Mouse (Mus musculus) thymus, adult 2 months (tissue): Measurements from ENCODE around the gene Card6. TPM values are rescaled to one million over a fixed set of nuclear protein-coding genes. Genes with fewer than 3 reads are reported as not detected.

Experiments used
- DNase-seq: peaks from one replicate; pipeline ENCODE4 v3.0.0; 2021
- H3K27ac ChIP-seq: fragments of 200-500 bp; 2 replicates; pipeline ENCODE4 v1.5.1; 2012; ENCODE audit warnings: low read length, control low read depth; ENCODE audit not compliant: control insufficient read depth, insufficient read depth
- H3K27me3 ChIP-seq: fragments of 200-500 bp; 2 replicates; pipeline ENCODE4 v1.6.1; 2012; ENCODE audit warnings: mild to moderate bottlenecking, low read length, moderate library complexity, mixed read lengths; ENCODE audit not compliant: control insufficient read depth, insufficient read depth
- H3K36me3 ChIP-seq: fragments of 200-500 bp; 2 replicates; pipeline ENCODE4 v1.6.1; 2012; ENCODE audit warnings: mild to moderate bottlenecking, low read length, moderate library complexity; ENCODE audit not compliant: control insufficient read depth, insufficient read depth
- H3K4me1 ChIP-seq: fragments of 200-500 bp; replicated peaks from 2 replicates; pipeline ENCODE4 v1.6.1; 2012; ENCODE audit warnings: low read length; ENCODE audit not compliant: control insufficient read depth, insufficient read depth
- H3K4me3 ChIP-seq: fragments of 200-500 bp; 2 replicates; pipeline ENCODE4 v1.5.1; 2012; ENCODE audit warnings: mild to moderate bottlenecking, low read length, control low read depth, moderate library complexity; ENCODE audit not compliant: control insufficient read depth, insufficient read depth
- CTCF ChIP-seq: fragments of 200-500 bp; IDR thresholded peaks from 2 replicates; pipeline ENCODE4 v1.5.1; 2012; ENCODE audit warnings: mild to moderate bottlenecking, control low read depth, low read length, moderate library complexity, borderline replicate concordance; ENCODE audit not compliant: control insufficient read depth, poor library complexity, insufficient read depth; ENCODE audit errors: extremely low read depth
- POLR2A ChIP-seq: fragments of 200-500 bp; IDR thresholded peaks from 2 replicates; pipeline ENCODE4 v1.6.1; 2012; ENCODE audit warnings: mild to moderate bottlenecking, low read length, control low read depth, moderate library complexity; ENCODE audit not compliant: control insufficient read depth, poor library complexity, insufficient read depth; ENCODE audit errors: extremely low read depth
- WGBS: fragments of 180-500 bp; shearing (Covaris S2); methylation state at CpG from one replicate; pipeline ENCODE4 v1.1.7; 2018; 5-methylcytosine and 5-hydroxymethylcytosine counted together
- polyA plus RNA-seq: library from polyadenylated mRNA; depleted of rRNA; stranded (reverse); fragments of >200 nt; gene quantifications from 2 replicates; pipeline ENCODE4 v1.2.3, GENCODE M21; 2012

The Card6 gene
- polyA plus RNA-seq, 1 experiment, result 4.1 TPM

DNA sequence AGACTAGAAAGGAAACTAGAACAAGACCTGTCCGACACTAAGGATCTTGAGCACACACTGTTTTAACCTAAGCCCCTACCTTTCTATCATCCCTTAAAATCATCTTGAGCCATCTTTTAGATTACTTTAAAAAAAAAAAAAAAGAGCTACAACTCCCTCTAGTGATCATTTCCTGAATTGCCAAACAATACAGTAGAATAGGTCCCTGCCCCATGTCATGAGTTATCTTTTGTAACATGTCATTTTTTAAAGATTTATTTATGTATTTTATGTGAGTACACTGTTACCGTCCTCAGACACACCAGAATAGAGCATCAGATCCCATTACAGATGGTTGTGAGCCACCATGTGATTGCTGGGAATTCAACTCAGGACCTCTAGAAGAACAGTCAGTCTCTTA, 2.0 kb downstream of the Card6 start:
- no peak for DNase-seq
- 42% methylated on average over 2 of the region's 2 CpGs for WGBS
- TF ChIP-seq POLR2A, result no peak
- no peak for TF ChIP-seq CTCF
- Histone ChIP-seq H3K27me3 (no peaks in the 10 kb centered on the region), H3K27ac (no peak overlapping the region), H3K36me3 (no peaks in the 10 kb centered on the region), H3K4me1 (peaks cover 10% of the 10 kb centered on the region), H3K4me3 (no peak overlapping the region)

DNA sequence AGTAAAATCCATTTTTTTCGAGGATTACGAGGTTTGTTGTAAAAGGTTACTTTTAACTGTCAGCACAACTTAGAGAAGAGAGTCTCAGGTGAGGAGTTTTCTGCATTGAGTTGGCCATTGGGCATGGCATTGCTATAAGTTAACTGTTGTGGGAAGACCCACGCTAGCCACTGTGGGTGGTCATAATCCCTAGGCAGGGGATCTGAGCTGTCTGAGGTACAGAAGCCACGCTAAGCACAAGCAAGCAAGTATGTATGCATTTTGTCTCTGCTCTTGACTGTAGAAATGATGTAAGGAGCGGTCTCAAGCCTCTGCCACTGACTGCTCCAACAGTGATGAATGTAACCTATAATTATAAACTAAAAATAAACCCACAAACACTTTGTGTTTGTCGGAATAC, 2.4 kb downstream of the Card6 start:
- DNase-seq, result no peak
- no peak overlapping the region for H3K27ac ChIP-seq
- no peak overlapping the region for H3K4me3 ChIP-seq
- TF ChIP-seq CTCF, result no peak
- no peak for TF ChIP-seq POLR2A
- 89% methylated on average over 6 of the region's 6 CpGs for WGBS
- H3K27me3 ChIP-seq, result no peaks in the 10 kb centered on the region
- peaks cover 10% of the 10 kb centered on the region for H3K4me1 ChIP-seq
- H3K36me3 ChIP-seq, result no peaks in the 10 kb centered on the region

DNA sequence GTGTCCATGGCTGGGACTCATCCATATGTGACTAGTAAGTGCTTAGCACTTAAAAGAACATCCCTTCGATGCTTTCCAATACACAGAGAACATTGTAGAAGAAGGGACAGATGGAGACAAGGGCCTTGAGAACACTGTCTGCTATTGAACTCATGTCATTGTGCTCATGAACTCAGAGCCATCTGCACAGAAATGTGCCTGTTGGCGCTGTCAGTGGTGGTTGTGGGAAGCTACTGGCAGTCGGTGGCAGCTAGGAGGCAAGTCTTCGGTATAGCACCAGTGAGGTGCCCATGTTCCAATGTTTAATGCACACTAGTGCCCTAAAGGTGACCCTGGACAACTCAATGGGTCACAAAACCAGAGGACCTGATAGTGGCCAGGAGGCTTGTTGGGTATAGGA, 6.0 kb downstream of the Card6 start:
- no peaks in the 10 kb centered on the region for H3K27me3 ChIP-seq
- WGBS, result 98% methylated on average over 4 of the region's 4 CpGs
- DNase-seq, result no peak
- no peaks in the 10 kb centered on the region for H3K36me3 ChIP-seq
- H3K27ac ChIP-seq, result no peak overlapping the region
- no peaks in the 10 kb centered on the region for H3K4me1 ChIP-seq
- H3K4me3 ChIP-seq, result no peak overlapping the region
- TF ChIP-seq POLR2A (no peak), CTCF (no peak)

DNA sequence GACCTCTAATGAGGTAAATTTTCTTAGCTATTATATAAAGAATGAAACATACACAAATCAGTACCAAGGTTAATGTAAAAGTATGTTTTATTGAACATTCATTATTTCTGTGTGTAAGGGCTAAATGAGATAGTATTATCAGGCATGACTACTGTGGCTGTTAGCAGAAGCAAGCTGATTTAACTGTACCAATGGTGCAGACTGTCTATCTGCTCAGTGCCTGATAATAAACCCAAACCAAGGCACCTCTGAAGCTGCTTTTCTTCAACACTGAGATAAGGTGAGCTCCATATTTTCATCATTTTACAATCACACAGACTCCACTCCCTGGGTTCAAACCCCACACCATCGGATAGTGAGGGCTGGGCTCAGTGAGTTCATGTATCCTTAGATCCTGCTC, 11.0 kb downstream of the Card6 start:
- no peak overlapping the region for H3K4me3 ChIP-seq
- no peaks in the 10 kb centered on the region for H3K36me3 ChIP-seq
- no peaks in the 10 kb centered on the region for H3K4me1 ChIP-seq
- no peak overlapping the region for H3K27ac ChIP-seq
- TF ChIP-seq POLR2A (no peak), CTCF (no peak)
- DNase-seq, result no peak
- WGBS, result 96% methylated on average over 1 of the region's 1 CpGs
- no peaks in the 10 kb centered on the region for H3K27me3 ChIP-seq

DNA sequence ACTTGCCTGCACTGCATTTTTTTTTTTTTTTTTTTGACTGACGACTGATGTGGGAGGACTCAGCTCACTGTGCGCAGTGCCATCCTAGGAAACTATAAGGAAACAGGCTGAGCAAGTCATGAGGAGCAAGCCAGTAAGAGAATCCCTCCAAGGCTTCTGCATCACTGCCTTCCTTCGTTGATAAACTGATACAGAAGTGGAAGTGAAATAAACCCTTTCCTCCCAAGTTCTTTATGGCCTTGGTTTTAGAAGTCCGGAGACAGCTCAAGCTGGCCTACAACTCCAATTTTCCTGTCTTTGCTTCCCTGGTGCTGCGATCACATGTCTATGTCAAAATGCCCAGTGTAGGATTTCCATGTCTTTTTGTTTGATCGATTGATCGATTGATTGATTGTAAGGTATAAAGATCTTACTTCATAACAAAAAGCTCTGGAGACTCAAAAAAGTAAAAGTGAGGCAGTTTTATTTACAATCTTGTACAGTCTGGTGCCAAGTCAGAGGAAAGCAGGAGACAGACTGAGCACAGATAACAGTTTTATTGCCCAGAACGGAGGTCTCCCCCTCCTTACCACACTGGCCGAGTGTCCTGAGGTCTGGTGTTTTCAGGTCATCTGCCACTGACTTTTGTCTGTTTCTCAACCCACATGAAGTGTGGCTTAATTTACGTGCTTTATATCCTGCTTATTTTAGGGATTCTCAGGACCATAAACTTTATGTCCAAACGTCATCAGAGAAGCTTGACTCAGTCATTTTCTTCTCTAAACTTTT, 12.6 kb downstream of the Card6 start:
- Histone ChIP-seq H3K27me3 (no peaks in the 10 kb centered on the region), H3K4me1 (no peaks in the 10 kb centered on the region), H3K4me3 (no peak overlapping the region), H3K36me3 (no peaks in the 10 kb centered on the region), H3K27ac (no peak overlapping the region)
- no peak for TF ChIP-seq POLR2A
- no peak for TF ChIP-seq CTCF
- no peak for DNase-seq
- WGBS, result 92% methylated on average over 11 of the region's 11 CpGs

DNA sequence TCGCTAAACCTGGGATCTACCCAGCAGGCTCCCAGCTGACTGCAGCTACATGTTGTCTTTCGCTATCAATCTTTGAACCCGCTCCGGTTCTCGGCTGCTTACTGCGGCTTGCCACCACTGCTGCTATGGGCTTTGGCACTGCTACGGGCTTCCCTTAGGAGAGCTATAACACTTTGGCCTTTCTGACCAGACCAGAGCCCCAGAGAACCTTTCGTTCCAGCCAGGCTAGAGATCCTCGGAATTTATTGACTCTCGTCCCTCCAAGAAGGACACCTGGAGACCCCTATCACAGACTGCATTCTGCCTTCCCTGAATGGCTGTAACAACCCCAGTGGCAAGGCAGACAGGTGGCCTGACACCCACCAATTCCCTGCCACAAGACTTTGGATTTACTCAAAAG, 18.2 kb downstream of the Card6 start:
- 97% methylated on average over 10 of the region's 10 CpGs for WGBS

DNA sequence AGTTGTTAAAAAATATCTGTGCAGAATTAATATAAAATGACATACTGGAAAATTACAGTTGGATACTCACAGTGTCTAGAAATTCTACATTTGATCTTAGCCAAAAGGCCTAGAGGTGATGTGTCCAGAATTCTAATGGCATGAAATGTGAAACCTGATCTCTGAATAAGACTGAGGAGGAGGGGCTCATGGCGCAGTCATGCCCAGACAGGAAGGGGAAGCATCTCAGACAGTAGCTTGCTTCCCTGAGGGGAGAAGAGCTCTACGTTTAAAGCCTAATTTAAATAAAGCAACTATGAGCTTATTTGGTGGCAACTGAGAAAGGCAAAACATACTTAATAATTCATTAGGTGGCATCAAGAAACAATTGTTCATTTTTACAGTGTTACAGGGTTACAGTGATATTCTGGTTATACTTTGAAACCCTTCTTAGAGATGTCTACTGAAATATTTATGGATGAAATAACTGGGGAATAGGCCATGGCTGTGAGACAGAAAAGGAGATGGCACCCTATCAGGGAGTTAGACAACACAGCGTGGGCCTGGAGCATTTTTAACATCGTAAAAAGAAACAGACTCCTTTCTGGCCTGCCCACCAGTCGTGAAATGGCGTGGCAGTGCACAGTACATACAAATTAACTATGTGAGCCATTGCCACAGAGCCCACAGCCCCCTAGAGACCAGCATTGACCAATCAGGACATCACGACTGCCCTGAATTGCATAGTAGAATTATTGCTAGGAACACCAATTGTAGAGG, 19.3 kb downstream of the Card6 start:
- DNase-seq, result no peak
- WGBS, result 73% methylated on average over 7 of the region's 7 CpGs
- TF ChIP-seq POLR2A, result no peak
- TF ChIP-seq CTCF, result no peak

More for the DNA sequence above, 18.2 kb downstream of the Card6 start:
- Histone ChIP-seq H3K4me1 (no peaks in the 10 kb centered on the region), H3K27me3 (no peaks in the 10 kb centered on the region), H3K4me3 (no peak overlapping the region), H3K36me3 (no peaks in the 10 kb centered on the region), H3K27ac (no peak overlapping the region)
- TF ChIP-seq CTCF (no peak), POLR2A (no peak)
- DNase-seq, result no peak

More for the DNA sequence above, 19.3 kb downstream of the Card6 start:
- no peak overlapping the region for H3K4me3 ChIP-seq
- H3K4me1 ChIP-seq, result no peaks in the 10 kb centered on the region
- H3K27me3 ChIP-seq, result no peaks in the 10 kb centered on the region
- H3K36me3 ChIP-seq, result no peaks in the 10 kb centered on the region
- H3K27ac ChIP-seq, result no peak overlapping the region
